Mouse (Mus musculus) thymus, adult 2 months (tissue): ENCODE measurements around the gene Dnah2. TPM values are rescaled to one million over a fixed set of nuclear protein-coding genes. Genes with fewer than 3 reads are reported as not detected.

ENCODE experiments used
- DNase-seq: peaks from one replicate; pipeline ENCODE4 v3.0.0; 2021
- H3K27ac ChIP-seq: fragments of 200-500 bp; 2 replicates; pipeline ENCODE4 v1.5.1; 2012; ENCODE audit warnings: low read length, control low read depth; ENCODE audit not compliant: control insufficient read depth, insufficient read depth
- H3K27me3 ChIP-seq: fragments of 200-500 bp; 2 replicates; pipeline ENCODE4 v1.6.1; 2012; ENCODE audit warnings: mild to moderate bottlenecking, low read length, moderate library complexity, mixed read lengths; ENCODE audit not compliant: control insufficient read depth, insufficient read depth
- H3K36me3 ChIP-seq: fragments of 200-500 bp; 2 replicates; pipeline ENCODE4 v1.6.1; 2012; ENCODE audit warnings: mild to moderate bottlenecking, low read length, moderate library complexity; ENCODE audit not compliant: control insufficient read depth, insufficient read depth
- H3K4me1 ChIP-seq: fragments of 200-500 bp; replicated peaks from 2 replicates; pipeline ENCODE4 v1.6.1; 2012; ENCODE audit warnings: low read length; ENCODE audit not compliant: control insufficient read depth, insufficient read depth
- H3K4me3 ChIP-seq: fragments of 200-500 bp; 2 replicates; pipeline ENCODE4 v1.5.1; 2012; ENCODE audit warnings: mild to moderate bottlenecking, low read length, control low read depth, moderate library complexity; ENCODE audit not compliant: control insufficient read depth, insufficient read depth
- CTCF ChIP-seq: fragments of 200-500 bp; IDR thresholded peaks from 2 replicates; pipeline ENCODE4 v1.5.1; 2012; ENCODE audit warnings: mild to moderate bottlenecking, control low read depth, low read length, moderate library complexity, borderline replicate concordance; ENCODE audit not compliant: control insufficient read depth, poor library complexity, insufficient read depth; ENCODE audit errors: extremely low read depth
- POLR2A ChIP-seq: fragments of 200-500 bp; IDR thresholded peaks from 2 replicates; pipeline ENCODE4 v1.6.1; 2012; ENCODE audit warnings: mild to moderate bottlenecking, low read length, control low read depth, moderate library complexity; ENCODE audit not compliant: control insufficient read depth, poor library complexity, insufficient read depth; ENCODE audit errors: extremely low read depth
- WGBS: fragments of 180-500 bp; shearing (Covaris S2); methylation state at CpG from one replicate; pipeline ENCODE4 v1.1.7; 2018; 5-methylcytosine and 5-hydroxymethylcytosine counted together
- polyA plus RNA-seq: library from polyadenylated mRNA; depleted of rRNA; stranded (reverse); fragments of >200 nt; gene quantifications from 2 replicates; pipeline ENCODE4 v1.2.3, GENCODE M21; 2012

Gene Dnah2
- polyA plus RNA-seq, 1 experiment, result 0.39 TPM

DNA sequence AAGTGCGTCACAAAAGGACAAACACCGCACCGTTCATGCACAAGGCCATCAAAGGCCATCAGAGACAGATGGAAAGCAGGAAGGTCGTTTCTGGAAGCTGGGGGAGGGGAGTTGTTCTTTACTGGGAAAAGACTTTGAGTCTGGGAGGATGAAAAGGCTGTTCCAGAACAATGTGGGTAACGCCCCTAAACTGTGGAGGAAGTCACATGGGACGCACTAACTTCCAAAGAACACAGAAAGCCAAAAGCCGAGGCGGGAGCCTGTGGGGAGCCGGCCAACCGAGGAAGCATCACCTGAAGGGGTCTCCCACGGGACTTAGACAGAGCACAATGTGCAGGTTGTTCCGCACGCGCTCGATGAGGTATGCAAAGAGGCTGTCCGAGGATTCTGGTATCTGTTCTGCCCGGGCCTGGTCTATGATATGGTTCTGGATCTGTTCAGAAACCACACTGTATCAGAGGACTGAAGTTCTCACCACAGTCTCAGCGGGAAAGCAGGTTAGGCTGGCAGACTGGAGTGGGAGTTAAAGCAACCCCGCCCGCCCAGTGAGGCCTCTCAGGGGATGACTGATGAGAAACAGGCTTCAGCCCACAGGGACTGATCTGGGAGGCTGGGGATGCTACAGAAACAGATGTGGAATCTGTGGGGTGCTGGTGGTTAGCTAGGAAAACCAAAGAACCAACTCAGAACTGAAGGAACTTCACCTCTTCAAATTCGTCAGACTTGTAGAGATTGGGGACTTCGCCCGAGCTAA, 96.6 kb downstream of the Dnah2 start:
- Histone ChIP-seq H3K27me3 (no peaks in the 10 kb centered on the region), H3K4me3 (no peak overlapping the region), H3K27ac (no peak overlapping the region), H3K36me3 (no peaks in the 10 kb centered on the region), H3K4me1 (no peaks in the 10 kb centered on the region)
- WGBS, result 77% methylated on average over 23 of the region's 23 CpGs
- no peak for TF ChIP-seq POLR2A
- TF ChIP-seq CTCF, result no peak
- no peak for DNase-seq

GRCm38 (mm10) chr11:69447299-69447698, 101.6 kb downstream of the Dnah2 start:
- Histone ChIP-seq H3K4me3 (no peak overlapping the region), H3K4me1 (no peaks in the 10 kb centered on the region), H3K27me3 (no peaks in the 10 kb centered on the region), H3K36me3 (no peaks in the 10 kb centered on the region), H3K27ac (no peak overlapping the region)
- 91% methylated on average over 7 of the region's 7 CpGs for WGBS
- TF ChIP-seq POLR2A (no peak), CTCF (no peak)
- DNase-seq, result no peak

- Histone ChIP-seq H3K36me3 (no peaks in the 10 kb centered on the region), H3K4me3 (no peak overlapping the region), H3K4me1 (no peaks in the 10 kb centered on the region), H3K27me3 (no peaks in the 10 kb centered on the region), H3K27ac (no peak overlapping the region)
- TF ChIP-seq POLR2A (no peak), CTCF (no peak)
- DNase-seq, result no peak
- 51% methylated on average over 5 of the region's 5 CpGs for WGBS
Observed at GRCm38 (mm10) chr11:69443328-69443727, 105.6 kb downstream of the Dnah2 start.

- no peaks in the 10 kb centered on the region for H3K36me3 ChIP-seq
- TF ChIP-seq POLR2A (no peak), CTCF (no peak)
- WGBS, result 88% methylated on average over 3 of the region's 3 CpGs
- no peak for DNase-seq
- no peak overlapping the region for H3K27ac ChIP-seq
- H3K27me3 ChIP-seq, result no peaks in the 10 kb centered on the region
- 0 out of 2 replicates have a peak, but pooled peaks cover under 1% of the 10 kb centered on the region for H3K4me1 ChIP-seq
- H3K4me3 ChIP-seq, result no peak overlapping the region
Observed at GRCm38 (mm10) chr11:69437291-69437690, 111.6 kb downstream of the Dnah2 start.

DNA sequence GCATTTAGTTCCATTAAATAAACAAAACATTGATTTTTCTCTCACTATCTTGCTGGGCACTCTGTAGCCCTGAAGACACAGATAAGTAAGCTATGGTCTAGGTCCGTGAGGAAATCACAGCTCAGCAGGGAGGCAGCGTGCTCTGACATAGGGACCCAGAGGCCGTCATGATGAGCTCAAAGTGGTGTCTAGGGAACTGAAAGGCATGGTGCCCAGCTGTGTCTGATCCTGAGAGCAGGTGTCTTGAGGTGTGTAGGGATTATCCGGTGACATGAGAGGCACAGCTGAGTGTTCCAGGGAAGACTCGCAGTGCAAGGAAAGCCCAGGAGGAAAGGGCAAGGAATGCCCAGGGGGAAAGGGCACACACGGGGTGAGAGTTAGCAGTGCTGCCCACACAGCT, 115.7 kb downstream of the Dnah2 start:
- 0 out of 2 replicates have a peak, but pooled peaks cover 2% of the 10 kb centered on the region for H3K4me1 ChIP-seq
- DNase-seq, result no peak
- no peak overlapping the region for H3K27ac ChIP-seq
- 86% methylated on average over 6 of the region's 6 CpGs for WGBS
- H3K27me3 ChIP-seq, result no peaks in the 10 kb centered on the region
- no peak for TF ChIP-seq CTCF
- no peak for TF ChIP-seq POLR2A
- H3K4me3 ChIP-seq, result no peak overlapping the region
- no peaks in the 10 kb centered on the region for H3K36me3 ChIP-seq

DNA sequence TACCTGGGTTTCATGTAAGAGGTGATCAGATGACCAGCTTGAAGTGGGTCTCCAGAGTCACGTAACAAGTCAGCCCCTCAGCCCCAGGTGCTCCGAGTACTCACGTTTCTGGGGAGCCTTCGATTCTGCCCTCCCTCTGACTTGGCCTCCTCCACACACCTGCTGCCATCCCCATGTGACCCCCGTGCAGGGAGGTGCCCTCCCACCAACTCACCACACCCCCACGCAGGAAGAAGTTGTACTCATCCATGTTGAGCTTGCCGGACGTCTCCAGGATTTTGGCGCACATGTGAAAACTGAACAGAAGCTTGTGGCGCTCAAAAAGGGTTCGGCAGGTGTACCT, 116.3 kb downstream of the Dnah2 start:
- WGBS, result 79% methylated on average over 11 of the region's 11 CpGs
- TF ChIP-seq POLR2A (no peak), CTCF (no peak)
- no peaks in the 10 kb centered on the region for H3K27me3 ChIP-seq
- 0 out of 2 replicates have a peak, but pooled peaks cover 2% of the 10 kb centered on the region for H3K4me1 ChIP-seq
- H3K36me3 ChIP-seq, result no peaks in the 10 kb centered on the region
- no peak overlapping the region for H3K27ac ChIP-seq
- no peak for DNase-seq
- no peak overlapping the region for H3K4me3 ChIP-seq
